Mouse (Mus musculus): Measurements from ENCODE around the gene Gm20388.
"Not testable (repeated sequence)": the region's sequence is repeated elsewhere in the genome, so short reads cannot be mapped to it uniquely, and the experiment has no call there.

Gm20388 gene

DNA sequence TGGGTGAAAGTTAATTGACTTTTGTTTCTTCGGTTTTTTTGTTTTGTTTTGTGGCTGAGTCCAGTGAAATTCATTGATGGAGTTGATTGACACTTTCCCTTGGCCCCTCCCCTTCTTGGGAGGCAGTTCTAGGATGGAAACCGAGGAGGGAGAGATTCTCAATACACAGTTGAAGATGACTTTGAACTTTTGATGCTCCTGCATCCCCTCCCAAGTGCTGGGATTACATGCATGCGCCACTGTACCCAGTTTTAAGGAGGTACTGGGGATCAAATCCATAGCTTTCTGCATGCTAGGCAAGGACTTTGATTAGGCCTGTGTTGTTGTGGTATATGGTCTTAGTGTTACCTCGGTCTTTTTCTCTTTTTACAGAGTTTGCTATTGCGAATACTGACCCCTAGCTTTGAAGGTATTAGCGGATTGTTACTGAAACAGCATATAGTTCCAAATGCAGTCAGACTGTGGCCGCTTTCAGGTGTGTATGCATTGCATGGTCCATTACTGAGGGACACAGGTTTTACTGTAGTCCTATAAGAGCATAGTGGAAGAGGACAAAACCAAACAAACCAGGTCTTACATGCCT lies 3155.6 kb downstream of the Gm20388 start:
- no peak for DNase-seq (ENCODE audit: low spot score in 2 of 2)

DNA sequence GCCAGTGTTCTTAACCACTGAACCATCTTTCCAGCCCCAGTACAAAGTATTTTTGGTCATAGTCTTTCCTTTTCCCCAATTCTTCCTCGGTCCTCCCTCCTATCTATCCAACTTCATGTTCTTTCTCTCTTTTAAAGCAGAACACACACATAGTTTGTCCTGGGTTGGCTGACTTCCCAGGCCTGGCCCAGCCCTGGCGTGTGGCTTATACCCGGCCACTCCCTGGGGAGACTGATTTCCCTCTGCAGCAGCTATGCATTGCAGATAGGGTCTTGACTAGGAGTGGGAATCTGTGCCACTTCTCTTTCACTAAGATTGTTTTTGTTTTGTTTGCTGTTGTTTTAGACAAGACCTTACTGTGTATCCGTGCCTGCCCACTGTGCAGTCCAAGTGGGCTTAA lies 3160.5 kb downstream of the Gm20388 start:
- peak in 1 of 2 experiments; percentile 6 for DNase-seq (ENCODE audit: low spot score in 2 of 2)

DNA sequence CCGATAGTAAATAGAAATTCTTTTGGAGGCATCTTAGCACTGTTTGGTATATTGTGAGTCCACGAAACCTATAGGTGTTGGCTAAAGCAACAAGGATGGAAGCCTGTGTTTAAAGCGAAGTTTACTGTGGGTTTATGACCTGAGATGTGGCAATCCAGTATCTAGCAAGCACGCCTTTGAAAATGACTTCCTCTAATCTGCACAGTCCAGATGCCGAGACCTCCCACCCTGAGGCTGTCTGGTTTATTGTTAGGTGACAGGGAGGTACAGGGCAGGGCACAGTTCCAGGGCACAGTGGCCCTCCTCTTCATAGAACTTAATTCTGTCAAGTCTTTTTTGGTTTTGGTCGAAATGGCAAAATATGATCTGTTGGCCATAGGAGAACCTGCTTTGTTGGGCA lies 3166.6 kb downstream of the Gm20388 start:
- no peak for DNase-seq (ENCODE audit: low spot score in 2 of 2)

DNA sequence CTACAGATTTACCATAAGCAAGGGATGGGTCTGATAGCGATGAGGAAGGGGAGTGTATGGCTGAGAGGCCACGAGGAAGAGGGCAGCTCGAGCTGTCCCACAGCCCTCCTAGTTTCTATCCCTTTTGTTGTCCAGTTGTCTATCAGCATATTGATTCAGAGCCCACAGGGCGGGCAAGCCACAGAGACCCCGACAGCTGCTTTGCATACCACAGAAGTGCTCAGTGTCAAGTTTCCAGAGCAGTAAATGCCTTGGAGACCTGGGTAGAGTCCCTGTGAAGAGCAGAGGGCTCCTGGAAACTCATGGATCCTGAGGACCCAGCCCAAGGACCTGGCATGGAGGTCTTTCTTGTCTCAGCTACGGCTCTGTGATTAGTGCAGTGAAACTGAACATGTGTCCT lies 3172.4 kb downstream of the Gm20388 start:
- DNase-seq (ENCODE audit: low spot score in 2 of 2), result no peak

DNA sequence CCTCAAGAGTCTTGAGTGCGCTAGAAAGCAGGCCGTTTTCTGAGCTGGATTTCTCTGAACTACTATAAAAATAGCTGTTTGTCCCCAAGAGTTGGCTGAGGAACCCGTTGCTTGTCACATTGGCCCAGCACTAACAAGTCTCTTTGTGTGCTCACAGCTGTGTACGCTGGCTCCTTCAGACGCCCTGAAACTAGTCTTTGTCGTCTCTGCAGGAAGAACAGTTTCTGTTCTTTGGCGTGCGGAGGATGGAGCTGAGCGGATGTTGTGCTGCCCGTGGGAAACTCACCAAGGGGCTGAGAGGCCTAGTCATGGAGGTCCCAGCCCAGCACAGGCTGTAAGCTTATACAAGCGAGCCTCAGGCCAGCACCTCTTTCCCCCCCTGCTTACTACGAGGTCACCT lies 3173.0 kb downstream of the Gm20388 start:
- DNase-seq (ENCODE audit: low spot score in 2 of 2), result no peak

DNA sequence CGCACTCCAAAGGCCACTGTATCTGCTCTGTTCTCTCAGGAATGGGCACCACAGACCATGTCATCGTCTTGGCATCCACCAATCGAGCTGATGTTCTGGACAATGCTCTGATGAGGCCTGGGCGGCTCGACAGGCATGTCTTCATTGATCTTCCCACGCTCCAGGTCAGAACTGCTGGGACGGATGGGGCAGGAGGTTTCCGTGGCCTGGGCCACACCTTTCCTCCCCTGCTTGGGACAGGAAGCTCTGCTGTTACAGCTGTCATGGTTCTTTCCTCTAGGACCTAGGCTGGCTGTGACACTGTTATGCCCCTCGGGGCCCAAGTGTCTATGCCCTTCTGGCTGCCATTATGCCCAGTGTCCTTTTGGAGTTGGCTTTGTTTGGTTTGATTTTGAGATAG lies 3176.6 kb downstream of the Gm20388 start:
- DNase-seq (ENCODE audit: low spot score in 2 of 2), result no peak

DNA sequence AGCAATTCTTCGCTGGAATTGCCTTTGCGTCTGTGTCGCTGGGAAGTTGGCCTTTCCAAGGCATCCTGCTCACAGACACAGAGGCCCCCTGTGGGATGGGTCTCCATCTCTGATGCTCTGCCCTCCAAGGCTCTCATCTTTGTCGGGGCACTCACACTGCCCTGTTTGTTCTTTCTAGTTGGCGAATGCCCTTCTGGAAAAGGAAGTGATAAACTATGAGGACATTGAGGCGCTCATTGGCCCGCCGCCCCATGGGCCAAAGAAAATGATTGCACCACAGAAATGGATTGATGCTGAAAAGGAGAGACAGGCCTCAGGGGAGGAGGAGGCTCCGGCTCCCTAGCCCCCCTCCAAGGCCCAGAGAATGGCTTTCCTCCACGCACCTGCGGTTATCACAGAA lies 3186.6 kb downstream of the Gm20388 start:
- no peak for DNase-seq (ENCODE audit: low spot score in 2 of 2)

DNA sequence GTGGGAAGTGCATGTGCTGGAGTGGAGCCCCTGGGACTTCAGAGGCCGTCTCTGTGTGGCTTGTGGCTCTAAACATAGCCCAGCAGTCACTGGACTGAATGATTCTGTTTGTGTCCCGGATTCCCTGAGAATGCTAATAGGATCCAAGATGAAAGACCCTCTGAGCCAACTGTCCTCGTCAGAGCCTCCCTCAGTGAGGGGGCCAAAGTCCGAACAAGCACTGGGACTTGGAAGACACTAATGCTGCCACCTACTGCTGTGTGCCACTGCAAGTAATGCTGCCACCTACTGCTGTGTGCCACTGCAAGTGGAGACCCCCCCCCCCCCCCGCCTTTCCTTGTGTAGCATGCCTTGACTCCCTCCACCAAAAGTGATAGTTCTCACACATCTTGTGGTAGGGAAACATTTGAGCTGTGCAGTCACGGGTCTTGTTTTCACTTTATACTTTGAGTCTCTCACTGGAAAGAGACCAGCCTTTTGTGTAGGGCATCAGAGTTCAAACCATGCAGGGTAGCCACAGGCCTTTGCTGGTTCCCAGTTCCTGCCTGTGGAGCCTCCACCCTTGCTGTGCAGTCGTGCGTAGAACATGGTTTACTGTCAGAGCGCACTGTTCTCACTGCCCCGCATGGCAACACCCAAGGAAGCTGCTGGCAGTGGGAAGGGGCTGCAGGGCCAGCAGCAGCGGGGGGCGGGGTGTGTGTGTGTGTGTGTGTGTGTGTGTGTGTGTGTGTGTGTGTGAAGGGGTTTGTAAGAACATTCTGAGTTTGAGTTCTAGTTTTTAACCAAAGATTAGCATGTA lies 3187.3 kb downstream of the Gm20388 start:
- no peak for DNase-seq (ENCODE audit: low spot score in 2 of 2)

DNA sequence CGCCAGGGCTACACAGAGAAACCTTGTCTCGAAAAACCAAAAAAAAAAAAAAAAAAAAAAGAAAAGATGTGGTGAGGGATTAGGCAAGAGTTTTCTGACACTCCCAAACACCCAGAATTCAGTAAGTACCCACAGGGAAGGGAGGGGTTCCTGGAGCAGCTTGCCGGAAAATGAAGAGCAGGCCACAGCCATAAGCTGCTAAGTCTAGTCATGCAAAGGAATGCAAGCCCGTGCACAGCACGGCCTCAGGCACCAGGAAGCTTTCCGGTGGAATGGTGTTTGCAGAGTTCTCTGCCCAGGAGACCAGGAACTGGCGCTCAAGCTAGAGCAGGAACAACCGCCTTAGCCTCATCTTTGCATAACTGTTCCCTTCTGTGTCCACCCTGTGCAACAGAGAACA lies 3189.6 kb downstream of the Gm20388 start:
- DNase-seq (ENCODE audit: low spot score in 2 of 2), result no peak

DNA sequence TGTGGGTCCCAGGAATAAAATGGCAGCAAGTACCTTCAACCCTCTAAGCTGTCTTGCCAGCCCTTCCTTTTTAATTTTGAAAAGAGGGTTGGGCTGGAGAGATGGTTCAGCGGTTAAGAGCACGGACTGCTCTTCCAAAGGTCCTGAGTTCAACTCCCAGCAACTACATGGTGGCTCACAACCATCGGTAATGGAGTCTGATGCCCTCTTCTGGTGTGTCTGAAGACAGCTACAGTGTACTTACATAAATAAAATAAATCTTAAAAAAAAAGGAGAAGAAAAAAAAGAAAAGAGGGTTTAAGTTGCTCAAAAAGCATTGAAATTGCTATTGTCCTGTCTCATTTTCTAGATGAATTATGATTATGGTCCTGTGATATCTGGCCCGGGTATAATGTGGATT lies 3190.6 kb downstream of the Gm20388 start:
- no peak for DNase-seq (ENCODE audit: low spot score in 2 of 2)

DNA sequence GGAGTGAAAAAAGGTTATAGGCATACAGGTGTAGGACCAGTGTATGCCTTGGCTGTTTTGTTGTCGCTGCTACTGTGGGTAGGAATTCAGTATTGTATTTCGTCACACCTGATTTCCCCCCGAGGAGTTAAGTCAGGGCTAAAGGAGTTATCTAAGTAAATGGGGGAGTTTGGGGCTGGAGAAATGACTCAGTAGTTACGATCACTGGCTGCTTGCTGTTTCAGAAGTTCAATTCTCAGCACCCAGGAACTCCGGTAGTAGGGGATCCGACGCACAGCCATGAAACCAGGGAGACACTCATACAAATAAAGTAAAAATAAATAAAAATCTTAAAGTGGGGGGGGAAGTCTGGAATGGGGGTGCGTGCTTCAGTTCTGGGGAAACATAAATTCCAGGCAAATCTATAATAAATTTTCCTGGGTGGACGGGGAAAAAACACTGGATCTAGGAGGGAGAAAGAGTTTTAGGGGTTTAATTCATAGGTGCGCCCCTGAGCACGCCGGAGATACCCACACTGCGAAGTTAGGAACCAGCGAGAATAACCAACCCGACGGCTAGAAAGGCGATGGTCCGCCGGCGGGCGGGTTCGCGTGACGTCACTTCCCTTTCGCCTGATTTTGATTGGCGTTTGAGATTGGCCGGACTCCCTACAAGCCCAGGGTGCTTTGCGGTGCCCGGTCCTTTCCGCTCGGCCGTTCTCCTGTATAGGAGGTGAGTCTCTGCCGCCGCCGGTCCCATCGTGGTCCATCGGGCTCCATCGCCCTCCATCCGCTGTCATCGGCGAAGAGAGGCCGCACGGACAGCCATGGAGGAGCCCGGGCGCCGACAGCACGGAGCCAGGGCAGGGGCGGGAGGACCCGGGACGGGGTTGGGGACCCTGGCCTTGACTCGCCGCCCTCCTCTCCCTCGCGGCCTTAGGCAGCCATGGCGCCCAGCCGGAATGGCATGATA lies 3191.4 kb downstream of the Gm20388 start, which contains the start of gene Rpl13:
Gene Rpl13, plus strand, starts transcription at position 616 of the 951 bp plus-strand sequence.
- DNase-seq (ENCODE audit: low spot score in 2 of 2), result peak; percentile 97

DNA sequence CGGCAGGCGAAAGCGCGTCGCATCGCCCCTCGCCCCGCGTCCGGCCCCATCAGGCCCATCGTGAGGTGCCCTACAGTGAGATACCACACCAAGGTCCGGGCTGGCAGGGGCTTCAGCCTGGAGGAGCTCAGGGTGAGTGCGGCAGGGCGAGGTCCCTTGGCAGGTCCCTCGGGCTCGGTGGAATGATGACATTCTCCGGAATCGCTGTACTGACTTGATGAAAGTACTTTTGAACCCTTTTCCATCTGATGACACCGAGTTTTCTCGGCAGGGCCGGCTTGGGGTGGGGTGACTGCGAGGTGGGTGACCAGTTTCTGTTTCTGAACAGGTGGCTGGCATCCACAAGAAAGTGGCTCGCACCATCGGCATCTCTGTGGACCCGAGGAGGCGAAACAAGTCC lies 3192.2 kb downstream of the Gm20388 start:
- DNase-seq (ENCODE audit: low spot score in 2 of 2), result not testable (repeated sequence)

DNA sequence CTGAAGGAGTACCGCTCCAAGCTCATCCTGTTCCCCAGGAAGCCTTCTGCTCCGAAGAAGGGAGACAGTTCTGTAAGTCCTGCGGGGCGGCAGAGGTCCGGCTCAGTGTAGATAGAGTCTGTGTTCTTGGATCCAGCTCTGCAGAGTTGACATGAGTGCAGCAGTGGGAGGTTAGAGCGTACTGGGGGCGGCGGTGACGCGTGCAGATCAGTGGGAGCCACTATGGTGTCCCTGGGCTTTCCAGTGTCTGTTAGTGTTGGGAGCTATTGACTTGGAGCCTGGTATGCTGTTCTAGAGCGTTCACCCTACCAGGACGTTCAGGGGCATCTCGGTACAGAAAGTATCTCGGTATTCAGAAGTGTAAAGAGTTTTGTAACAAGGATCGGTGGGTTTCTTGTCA lies 3192.6 kb downstream of the Gm20388 start:
- DNase-seq (ENCODE audit: low spot score in 2 of 2), result no peak

DNA sequence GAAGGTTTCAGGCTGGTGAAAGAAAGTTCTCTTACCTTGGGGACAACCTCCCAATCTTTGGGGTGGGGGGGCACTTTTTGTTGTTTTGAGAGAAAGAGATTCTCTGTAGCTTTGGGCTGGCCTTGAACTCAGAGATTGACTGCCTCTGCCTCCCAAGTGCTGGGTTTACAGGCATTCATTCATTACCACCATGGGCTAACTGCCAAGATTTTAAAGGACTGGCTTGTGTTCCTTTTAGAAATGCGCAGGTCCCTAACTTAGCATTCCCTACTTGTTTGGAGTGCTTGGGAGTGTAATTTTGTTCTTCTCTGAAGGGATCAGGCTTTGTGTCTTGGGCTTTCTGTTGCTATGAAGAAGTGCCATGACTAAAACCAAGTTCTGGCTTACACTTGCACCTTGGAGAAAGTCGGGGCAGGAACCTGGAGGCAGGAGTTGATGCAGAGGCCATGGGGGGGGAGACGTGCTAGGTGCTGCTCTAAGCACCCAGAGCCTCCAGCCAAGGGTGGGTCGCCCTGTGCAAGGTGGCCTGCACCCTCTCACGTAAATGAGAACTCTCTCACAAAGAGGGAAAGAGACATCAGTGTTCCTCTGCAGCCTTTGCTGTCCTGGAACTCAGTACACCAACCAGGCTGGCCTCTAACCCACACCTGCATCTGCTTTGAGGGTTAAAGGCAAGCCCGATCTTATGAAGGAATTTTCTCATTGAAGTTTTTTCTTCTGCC lies 3193.6 kb downstream of the Gm20388 start:
- no peak for DNase-seq (ENCODE audit: low spot score in 2 of 2)

DNA sequence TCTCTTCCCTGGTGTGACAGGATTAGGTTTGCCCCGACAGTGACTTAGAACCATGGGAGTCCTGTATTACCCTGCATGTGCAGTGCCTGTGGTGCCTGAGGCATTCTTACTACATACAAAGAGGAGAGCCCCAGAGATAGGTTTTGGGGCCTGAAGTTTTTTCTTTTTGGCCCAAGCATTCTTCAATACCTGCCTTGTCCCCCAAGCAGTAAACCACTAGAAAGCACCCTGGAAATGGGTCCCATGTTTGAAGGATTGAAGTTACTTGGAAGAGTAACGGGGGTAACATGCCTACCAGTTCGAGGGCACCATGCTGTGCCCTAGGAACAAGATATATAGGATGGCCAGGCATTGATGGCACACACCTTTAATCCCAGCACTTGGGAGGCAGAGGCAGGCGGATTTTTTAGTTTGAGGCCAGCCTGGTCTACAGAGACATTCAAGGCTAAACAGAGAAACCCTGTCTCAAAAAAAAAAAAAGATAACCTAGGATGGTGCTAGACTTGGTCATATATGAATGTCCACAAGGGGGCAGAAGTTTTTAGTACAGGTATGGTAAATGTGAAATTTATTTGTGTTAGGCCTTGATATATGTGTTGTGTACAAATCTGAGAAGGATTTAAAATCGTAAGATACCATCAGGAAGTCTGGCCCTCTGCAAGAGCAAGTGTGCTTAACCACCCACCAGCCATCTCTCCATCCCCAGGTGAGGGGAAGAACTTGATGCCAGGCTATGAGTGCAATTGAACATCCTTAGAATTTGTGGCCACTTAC lies 3195.1 kb downstream of the Gm20388 start:
- peak in 1 of 2 experiments; percentile 26 for DNase-seq (ENCODE audit: low spot score in 2 of 2)

DNA sequence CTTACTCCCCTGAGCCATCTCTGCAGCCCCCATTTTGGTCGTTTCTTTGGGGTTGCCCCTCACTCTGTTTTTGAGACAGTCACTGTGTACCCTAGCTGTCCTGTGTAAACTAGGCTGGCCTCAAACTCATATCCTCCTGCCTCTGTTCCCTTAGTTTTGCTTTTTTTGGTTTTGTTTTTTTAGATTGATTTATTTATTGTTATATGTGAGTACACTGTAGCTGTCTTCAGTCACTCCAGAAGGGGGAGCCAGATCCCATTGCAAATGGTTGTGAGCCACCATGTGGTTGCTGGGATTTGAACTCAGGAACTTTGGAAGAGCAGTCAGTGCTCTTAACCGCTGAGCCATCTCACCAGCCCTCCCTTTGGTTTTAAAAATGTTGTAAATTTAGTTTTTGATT lies 3195.9 kb downstream of the Gm20388 start:
- no peak for DNase-seq (ENCODE audit: low spot score in 2 of 2)

DNA sequence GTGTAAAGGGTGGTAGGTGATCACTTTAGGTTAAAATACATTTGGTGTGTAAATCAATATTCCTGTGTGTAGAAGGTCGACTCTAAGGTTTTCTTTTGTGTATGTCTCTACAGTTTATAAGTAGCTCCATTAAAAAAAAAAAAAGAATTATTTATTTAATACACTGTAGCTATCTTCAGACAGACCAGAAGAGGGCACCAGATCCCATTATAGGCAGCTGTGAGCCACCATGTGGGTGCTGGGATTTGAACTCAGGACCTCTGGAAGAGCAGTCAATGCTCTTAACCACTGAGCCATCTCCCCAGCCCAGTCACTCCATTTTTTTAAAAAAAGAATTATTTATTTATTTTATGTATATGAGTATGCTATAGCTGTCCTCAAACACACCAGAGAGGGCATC lies 3197.4 kb downstream of the Gm20388 start:
- no peak for DNase-seq (ENCODE audit: low spot score in 2 of 2)

DNA sequence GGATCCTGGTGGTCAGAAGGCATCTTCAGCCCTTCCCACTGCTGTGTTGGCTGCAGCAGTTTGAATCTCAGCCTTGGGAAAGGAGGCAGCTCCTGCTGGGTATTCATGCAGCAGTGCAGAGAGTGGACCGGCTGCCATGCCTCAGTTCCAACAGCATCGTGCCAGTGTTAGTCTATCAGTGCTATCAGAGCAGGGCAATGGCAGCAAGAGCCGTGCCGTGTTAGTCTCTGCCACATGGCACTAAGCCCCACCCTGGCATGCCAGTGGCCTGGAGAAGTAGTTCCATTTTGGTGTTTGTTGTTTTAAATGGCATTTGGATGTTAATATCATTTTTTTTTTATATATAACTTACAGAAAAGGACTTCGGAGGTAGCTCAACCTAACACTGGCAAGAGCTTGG lies 3198.3 kb downstream of the Gm20388 start:
- no peak for DNase-seq (ENCODE audit: low spot score in 2 of 2)

DNA sequence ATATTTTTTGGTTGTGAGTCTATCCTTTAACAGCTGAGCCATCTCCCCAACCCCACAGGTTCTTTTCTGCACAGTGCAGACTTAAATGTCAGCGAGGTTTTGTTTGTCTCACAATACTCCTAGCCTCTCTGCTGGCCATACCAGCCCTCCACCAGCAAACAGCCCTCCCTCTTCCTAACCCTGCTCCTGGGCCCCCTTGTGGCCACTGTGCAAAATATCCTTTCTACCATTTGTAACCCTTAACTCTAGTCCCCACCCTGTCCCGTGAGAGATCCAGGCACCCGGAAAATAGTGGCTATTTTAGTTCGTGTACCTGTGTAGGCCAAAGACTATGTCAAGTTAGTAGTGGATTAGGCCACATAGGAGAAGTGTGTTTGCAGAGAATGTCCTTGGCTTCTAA lies 3200.0 kb downstream of the Gm20388 start:
- no peak for DNase-seq (ENCODE audit: low spot score in 2 of 2)

DNA sequence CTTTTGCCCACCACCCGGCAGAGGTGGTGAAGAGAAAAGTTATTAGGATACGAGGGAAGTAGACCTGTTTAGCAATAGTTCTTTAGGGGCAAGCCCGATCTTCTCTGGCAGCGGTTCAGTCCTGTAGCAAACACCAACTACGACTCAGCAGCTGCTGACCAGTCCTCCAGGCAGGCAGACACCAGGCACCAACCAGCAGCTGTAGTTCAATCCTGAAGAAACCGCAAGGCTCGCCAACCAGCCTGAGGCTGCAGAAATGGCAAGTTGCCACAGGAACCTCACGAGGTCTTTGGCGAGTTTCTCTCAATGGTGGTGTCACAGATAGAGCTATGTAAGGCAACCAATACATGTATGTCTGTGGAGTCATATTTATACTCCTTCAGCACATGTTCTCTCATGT lies 3202.3 kb downstream of the Gm20388 start:
- no peak for DNase-seq (ENCODE audit: low spot score in 2 of 2)

DNA sequence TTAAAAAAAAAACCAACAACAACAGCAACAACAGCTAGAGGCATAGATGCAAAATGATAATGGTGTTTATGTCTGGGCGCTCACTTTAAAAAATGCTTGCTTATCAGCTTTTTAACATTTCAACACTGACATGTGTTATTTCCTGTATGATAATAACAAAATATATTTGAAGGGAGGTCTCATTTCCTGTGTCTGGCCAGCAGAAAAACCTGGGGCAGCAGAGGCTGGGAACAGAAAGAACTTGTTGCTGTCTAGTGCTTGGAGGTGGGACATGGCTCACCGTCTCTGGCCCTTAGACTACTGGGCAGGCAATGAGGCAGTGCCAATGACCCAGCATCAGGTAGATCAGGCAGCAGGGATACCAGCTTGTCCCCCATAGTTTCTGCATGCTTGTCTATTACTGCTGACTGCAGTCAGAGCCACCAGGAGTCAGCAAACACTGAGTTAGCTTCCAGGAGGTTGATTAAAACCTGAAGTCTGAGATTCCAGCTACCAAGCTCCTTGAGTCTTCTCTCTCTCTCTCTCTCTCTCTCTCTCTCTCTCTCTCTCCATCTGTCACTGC lies 3203.3 kb downstream of the Gm20388 start:
- no peak for DNase-seq (ENCODE audit: low spot score in 2 of 2)

Measured in heart, adult 9 months (tissue).